Mouse (Mus musculus) splenic B cell, adult 2 months (primary cell): ENCODE results near the gene Cpped1.

Experiments
- DNase-seq: peaks from one replicate; pipeline ENCODE4 v3.0.0-alpha.2; 2011; ENCODE audit warnings: low read depth, low spot score
- H3K27me3 ChIP-seq: 2 replicates; pipeline ENCODE4 v1.6.1; 2012; ENCODE audit warnings: mild to moderate bottlenecking, low read length, moderate library complexity, mixed read lengths; ENCODE audit not compliant: control insufficient read depth, poor library complexity, insufficient read depth, severe bottlenecking
- H3K36me3 ChIP-seq: 2 replicates; pipeline ENCODE4 v1.6.1; 2012; ENCODE audit warnings: mild to moderate bottlenecking, low read length, moderate library complexity, mixed read lengths; ENCODE audit not compliant: control insufficient read depth, poor library complexity, insufficient read depth, severe bottlenecking

Gene Cpped1

DNA sequence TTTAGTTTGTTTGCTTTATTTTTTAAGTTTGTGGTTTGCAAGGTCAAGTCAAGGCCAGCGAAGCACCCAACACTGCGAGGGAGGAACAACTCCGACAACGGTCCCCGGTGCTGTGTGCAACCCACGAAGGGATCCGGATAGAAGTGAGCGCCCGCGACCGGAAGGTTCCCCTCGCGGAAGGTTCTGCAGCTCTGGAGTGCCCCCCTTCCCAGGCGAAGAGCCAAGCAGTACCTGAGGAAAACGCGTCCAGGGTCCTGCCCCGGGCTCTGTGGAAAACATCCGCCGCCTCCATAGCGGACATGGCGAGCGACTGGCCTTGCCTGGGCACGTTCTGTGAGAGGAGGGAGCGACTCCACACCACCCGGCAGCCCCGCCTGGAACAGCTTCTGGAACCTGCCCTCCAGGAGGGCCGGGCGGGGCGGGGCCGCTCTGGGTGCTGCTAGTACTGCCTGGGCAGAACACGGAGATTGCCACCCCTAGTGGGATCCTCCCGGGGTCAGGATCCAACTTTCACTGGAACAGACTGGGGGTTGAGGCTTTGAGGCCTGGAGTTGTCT, at the start of gene Cpped1:
Gene Cpped1 (minus strand): TSS at position 411 of the 557 bp plus-strand sequence.
- H3K36me3 ChIP-seq = no peaks in the 10 kb centered on the region
- peak; percentile 86 for DNase-seq
- H3K27me3 ChIP-seq = no peaks in the 10 kb centered on the region

DNA sequence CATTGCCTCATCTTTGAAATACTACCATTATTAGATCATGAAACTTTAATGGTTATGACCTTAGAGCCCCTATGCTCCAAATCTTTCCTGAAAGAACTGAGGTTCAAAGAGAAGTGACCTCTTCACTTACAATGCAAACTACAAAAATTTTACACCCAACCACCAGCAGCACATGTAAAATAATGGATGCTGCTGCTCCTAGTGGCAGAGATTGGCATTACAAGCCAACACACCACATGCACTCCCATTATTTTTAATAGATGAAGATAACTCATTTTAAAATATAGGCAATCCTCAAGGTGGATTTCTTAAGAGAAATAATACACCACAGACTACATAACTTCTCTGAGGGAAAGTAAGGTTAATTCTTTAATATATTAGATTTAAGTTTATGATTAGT, 31.2 kb upstream of the Cpped1 start:
- DNase-seq = peak; percentile 74
- H3K36me3 ChIP-seq = no peaks in the 10 kb centered on the region
- H3K27me3 ChIP-seq = no peaks in the 10 kb centered on the region

DNA sequence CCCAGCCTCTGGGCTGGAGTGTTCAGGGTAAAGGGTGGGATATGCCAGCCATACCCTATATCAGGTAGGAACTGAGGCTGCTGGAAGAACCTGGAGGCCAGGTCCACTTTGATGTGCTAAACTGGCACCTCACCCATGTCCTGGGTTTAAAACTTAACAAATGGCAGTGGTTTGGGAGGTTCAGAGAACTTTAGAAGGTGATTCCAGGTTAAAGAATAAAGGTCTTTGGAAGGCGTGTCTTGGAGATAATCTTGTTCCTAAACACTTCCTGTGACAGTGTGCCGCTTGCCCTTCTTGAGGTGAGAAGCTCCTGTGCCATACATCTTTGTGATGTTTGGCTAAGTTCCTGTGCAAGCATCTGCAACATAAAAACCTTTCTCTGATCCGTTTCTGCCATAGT, 1.6 kb upstream of the Cpped1 start:
- DNase-seq = no peak
- Histone ChIP-seq H3K36me3 (no peaks in the 10 kb centered on the region), H3K27me3 (no peaks in the 10 kb centered on the region; the same call in 1 of the 2 replicates)

DNA sequence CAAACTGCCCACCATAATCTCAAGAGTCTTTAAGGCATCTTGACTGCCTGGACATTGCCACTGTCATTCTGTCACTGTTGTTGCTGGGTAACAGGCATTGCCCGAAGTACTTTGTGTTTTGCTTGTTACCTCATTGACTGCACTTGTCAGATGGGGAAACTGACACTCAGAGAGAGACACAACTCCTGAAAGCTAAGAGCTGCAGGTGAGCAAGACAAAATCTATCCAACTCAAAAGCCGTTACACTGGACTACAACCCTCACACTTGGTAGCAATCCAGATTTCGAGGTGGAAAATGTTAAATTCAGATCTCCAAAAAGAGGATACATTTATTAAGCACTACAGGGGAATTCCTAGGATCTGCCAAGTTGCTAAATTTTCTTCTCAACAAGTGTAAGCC, 572 bp upstream of the Cpped1 start:
- no peaks in the 10 kb centered on the region for H3K36me3 ChIP-seq
- no peak for DNase-seq

DNA sequence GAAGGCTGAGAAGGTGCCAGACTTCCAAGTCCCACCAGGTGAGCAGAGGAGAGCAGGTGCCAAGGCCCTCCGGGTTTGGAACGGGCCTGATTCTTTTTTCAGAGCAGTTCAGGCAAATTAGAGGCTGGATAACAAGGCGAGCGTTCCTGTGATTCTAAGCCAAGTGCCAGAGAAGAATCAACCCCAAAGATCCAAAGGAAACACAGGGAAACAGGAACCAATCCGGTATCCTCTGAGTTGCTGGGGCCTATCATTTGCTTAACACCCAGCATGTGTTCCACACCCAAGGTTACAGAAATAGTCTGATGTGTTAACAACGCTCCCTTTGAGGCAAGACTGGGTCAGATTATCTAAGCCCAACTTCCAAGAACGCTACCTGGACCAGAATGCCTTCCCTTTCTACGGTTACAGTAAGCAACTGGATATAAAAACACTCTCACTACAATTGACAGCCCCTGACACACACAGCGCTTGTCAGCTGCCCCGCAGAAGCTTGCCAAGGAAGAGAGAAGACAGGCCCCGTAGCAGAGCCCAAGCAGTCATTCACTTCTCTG, 707 bp downstream of the Cpped1 start:
- DNase-seq = no peak
- no peaks in the 10 kb centered on the region for H3K36me3 ChIP-seq
- H3K27me3 ChIP-seq = no peaks in the 10 kb centered on the region

More for the DNA sequence above, 572 bp upstream of the Cpped1 start:
- no peaks in the 10 kb centered on the region for H3K27me3 ChIP-seq

DNA sequence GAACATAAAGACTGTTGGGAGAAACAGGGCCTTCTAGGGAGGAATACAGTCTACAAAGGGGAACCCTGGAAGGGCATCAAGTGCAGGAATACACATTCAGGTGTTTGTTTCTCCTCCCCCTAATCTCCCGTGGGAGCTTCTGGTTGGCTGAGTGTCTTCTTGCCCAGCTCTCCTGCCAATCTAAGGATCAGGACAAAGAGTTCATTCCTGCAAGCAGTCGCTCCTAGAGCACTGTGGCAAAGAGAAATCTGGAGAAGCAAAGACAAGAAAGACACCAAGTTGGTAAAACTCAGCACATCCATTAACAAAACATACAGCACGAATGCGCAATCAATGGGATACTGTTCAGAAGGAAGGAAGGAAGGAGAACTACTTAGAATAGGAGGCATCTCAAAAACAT, 1.4 kb downstream of the Cpped1 start:
- H3K36me3 ChIP-seq = no peaks in the 10 kb centered on the region
- no peak for DNase-seq
- H3K27me3 ChIP-seq = no peaks in the 10 kb centered on the region

DNA sequence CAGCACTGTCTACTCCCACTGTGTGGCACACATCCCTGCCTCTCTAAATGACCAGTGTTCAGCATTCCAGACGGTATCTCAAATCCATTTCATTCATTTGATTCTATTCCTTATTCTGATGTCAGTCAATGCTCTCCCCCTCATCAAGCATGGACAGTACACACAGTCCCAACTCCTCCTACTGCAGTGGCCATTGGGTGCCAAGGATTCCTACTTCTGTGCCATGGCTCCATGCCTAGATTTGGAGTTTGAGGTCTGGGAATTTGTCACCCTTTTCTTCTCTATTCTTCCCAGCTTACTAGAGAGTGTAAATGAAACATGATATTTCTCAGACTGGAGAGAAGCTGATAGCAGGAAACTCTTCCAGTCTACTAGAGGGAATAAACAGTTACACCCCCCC, 2.3 kb downstream of the Cpped1 start:
- no peaks in the 10 kb centered on the region for H3K36me3 ChIP-seq
- no peaks in the 10 kb centered on the region for H3K27me3 ChIP-seq
- no peak for DNase-seq

DNA sequence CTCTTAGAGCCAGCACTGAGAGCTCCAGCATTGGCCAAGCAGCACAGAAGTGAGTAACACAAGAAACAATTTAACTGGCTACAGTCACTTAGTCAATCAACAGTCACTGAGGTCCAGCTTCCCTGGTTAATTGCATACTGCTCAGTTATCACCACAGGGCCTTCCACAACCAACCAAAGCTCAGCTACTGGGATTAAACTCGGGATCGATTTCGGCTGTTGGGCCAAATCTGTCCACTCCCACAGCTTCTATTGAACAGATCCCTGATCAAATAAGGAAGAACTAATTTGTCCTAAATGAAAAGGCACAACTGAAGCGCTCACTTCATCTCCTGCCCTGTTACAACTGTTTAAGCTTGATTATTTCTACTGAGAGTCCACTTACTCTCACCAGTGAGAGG, 4.0 kb downstream of the Cpped1 start:
- no peak for DNase-seq
- H3K27me3 ChIP-seq = no peaks in the 10 kb centered on the region
- no peaks in the 10 kb centered on the region for H3K36me3 ChIP-seq

DNA sequence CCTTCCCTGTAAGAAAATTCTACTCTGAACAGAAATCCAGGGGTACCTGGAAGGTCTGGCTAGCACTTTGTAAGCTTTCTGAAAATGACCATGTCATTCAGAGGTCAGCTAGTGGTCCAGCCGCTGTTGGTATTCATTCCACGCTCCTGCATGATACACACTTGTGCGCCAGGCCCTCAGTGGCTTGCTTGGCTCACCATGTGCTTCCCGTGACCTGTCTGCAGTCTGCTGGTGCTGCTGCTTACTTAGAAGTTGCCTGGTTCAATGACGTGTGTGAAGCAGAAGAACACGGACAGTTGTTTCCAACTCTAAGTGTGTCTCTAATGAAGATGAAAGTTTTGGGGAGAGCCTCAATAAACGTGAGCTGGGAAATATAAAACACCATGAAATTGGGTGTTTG, 7.2 kb downstream of the Cpped1 start:
- Histone ChIP-seq H3K27me3 (no peaks in the 10 kb centered on the region), H3K36me3 (no peaks in the 10 kb centered on the region)
- DNase-seq = no peak

DNA sequence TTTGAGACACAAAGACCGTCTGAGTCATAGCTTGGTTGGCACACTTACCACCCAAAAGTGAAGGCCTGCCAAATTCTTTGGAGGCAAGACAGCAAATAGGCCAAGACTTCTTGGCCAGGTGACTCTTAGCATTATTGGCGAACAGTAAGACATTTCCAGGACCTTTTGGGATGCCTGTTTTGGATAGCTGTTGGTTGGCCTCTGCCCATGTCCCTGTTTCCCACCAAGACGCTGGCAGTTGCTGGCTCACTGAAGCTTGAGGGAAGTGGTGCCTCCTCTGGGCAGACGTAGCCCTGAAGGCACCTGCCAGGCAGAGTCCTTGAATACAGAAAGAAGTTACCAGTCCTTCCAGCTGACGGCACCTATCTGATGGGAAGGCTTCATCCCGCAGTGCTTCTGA, 8.9 kb downstream of the Cpped1 start:
- Histone ChIP-seq H3K27me3 (no peaks in the 10 kb centered on the region), H3K36me3 (no peaks in the 10 kb centered on the region)
- DNase-seq = no peak

DNA sequence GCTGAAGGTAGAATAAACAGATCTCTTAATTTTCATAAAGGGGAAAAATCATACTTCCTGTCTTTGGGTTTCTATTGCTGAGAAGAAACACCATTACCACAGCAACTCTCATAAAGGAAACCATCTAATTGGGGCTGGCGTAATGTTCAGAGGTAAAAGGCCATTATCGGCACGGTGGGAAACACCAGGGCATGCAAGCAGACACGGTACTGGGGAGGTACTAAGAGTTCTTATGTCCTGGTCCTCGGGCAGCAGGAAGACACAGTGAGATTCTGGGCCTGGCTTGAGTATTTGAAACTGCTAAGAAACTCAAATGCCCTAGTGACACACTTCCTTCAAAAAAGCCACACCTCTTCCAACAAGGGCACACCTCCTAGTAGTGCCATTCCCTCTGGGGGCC, 12.8 kb downstream of the Cpped1 start:
- peak; percentile 60 for DNase-seq
- no peaks in the 10 kb centered on the region for H3K27me3 ChIP-seq
- no peaks in the 10 kb centered on the region for H3K36me3 ChIP-seq

DNA sequence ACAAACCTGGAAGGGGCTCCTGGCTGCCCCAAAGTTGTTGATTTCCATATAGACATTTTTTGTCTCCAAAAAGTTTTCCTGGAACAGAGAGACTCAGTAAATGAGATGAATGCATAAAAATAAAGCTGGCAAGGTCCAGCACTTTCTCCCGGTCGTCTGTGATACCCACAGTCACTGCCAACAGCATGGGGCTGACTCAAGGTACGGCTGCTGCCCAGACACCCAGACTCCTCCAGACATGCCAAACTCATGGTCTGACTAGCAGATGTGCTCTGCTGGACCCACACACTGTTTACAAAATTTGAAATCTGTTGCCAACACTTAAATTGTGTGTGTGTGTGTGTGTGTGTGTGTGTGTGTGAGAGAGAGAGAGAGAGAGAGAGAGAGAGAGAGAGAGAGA, 14.4 kb downstream of the Cpped1 start:
- no peak for DNase-seq
- no peaks in the 10 kb centered on the region for H3K36me3 ChIP-seq
- H3K27me3 ChIP-seq = no peaks in the 10 kb centered on the region

DNA sequence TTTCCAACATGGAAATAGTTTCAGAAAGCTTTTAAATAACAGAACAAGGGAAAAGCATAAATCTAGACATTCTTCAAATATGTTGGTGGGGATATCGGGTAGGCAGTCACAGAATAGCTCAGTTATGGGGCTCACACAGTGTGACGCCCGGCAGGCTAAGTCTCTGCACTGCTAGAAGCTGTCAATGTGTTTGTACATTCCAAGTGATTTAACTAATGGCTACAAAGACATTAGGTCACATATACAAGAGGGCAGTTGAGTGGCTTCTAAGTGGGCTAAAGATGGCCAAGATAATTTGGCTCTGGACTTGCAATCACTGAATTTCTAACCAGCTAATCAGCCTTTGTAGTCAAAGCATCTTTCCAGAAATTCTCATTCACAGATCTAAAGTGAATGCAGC, 19.1 kb downstream of the Cpped1 start:
- DNase-seq = no peak
- H3K27me3 ChIP-seq = no peaks in the 10 kb centered on the region
- H3K36me3 ChIP-seq = no peaks in the 10 kb centered on the region

DNA sequence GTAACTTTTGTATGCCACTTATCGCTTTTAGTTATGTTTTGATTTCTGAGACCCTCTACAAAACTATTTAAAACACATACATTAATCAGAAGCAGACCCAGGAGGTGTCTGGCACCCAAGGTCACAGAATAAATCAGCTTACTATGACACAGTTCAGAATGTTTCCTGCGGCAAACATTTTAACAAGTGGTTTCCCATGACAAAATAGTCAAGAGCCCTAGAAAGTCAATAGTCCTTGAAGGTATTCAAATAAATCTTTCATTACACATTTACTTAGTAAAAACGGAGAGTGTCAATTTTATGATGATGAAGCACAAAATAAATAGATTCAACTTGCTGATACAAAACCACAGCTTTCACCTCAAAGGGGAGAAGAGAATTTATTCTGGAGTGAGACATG, 19.5 kb downstream of the Cpped1 start:
- H3K36me3 ChIP-seq = no peaks in the 10 kb centered on the region
- no peaks in the 10 kb centered on the region for H3K27me3 ChIP-seq
- no peak for DNase-seq

DNA sequence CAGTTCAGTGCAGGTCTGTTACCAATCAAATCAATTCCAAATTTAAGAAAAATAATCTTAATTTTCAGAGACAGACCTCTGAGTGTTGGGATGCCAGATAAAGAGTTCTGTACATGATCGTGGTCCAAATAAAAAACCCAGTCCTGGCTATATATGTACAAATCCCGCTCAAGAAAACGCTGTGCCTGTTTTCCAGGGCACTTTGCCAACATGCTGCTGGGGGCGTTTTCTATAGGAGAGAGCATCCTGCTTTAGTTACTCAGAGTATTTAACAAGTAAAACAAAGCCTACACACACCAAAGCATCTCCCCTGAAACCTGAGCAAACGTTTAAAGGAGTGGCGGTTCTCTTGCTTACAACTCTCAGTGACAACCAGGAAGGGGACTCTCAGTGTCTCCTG, 27.4 kb downstream of the Cpped1 start:
- Histone ChIP-seq H3K27me3 (no peaks in the 10 kb centered on the region), H3K36me3 (no peaks in the 10 kb centered on the region)
- no peak for DNase-seq

DNA sequence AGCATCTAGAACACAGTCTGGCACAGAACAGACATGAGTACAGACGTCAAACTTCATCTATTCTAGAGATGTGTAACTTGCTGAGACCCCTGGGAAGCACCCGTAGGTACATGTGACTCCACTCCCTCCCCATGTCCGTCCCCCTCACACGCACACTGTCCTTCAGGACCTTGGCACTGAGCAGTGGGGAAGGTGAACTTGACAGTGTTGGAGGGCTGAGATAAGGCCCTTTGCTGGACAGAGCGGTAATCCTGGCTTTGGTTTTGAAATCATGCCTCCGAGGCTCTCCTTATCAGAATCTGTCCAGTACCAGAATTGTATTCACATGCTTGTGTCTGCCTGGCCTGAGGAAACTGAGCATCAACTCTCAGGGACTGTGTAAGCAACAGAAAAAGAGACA, 28.8 kb downstream of the Cpped1 start:
- no peak for DNase-seq
- Histone ChIP-seq H3K27me3 (no peaks in the 10 kb centered on the region), H3K36me3 (no peaks in the 10 kb centered on the region)
